Mouse (Mus musculus) hindbrain, embryonic 12.5 days (tissue): ENCODE results near the gene Dtd2. TPM values are rescaled to one million over a fixed set of nuclear protein-coding genes. Genes with fewer than 3 reads are reported as not detected.

ENCODE experiments used
- ATAC-seq: fragments of 200-750 bp; cut with Nextera tagmentation; 2 replicates; pipeline ENCODE4 v1.8.0; 2017; ENCODE audit warnings: moderate TSS enrichment; ENCODE audit not compliant: low FRiP score
- H3K27ac ChIP-seq: fragments of 300-500 bp; sonication (generic); 2 replicates; pipeline ENCODE4 v1.5.1; 2016; ENCODE audit warnings: mild to moderate bottlenecking
- H3K27me3 ChIP-seq: fragments of 300-500 bp; sonication (generic); 2 replicates; pipeline ENCODE4 v1.6.1; 2016; ENCODE audit warnings: mild to moderate bottlenecking
- H3K36me3 ChIP-seq: fragments of 300-500 bp; sonication (generic); 2 replicates; pipeline ENCODE4 v1.6.1; 2016; ENCODE audit warnings: mild to moderate bottlenecking
- H3K4me1 ChIP-seq: fragments of 300-500 bp; sonication (generic); 2 replicates; pipeline ENCODE4 v1.6.1; 2016
- H3K4me2 ChIP-seq: fragments of 300-500 bp; sonication (generic); replicated peaks from 2 replicates; pipeline ENCODE4 v1.6.1; 2016; ENCODE audit warnings: mild to moderate bottlenecking
- H3K4me3 ChIP-seq: fragments of 300-500 bp; sonication (generic); 2 replicates; pipeline ENCODE4 v1.5.1; 2016; ENCODE audit warnings: mild to moderate bottlenecking
- H3K9ac ChIP-seq: fragments of 300-500 bp; sonication (generic); 2 replicates; pipeline ENCODE4 v1.6.1; 2016; ENCODE audit warnings: mild to moderate bottlenecking, moderate library complexity
- H3K9me3 ChIP-seq: fragments of 300-500 bp; sonication (generic); replicated peaks from 2 replicates; pipeline ENCODE4 v1.6.1; 2016; ENCODE audit warnings: mild to moderate bottlenecking
- WGBS: fragments of 180-500 bp; shearing (Covaris S2); methylation state at CpG from one replicate; pipeline ENCODE4 v1.1.7; 2016; 5-methylcytosine and 5-hydroxymethylcytosine counted together
- polyA plus RNA-seq: library from polyadenylated mRNA; unstranded; fragments of >200 nt; fragmentation: Nextera tagmentation; extraction: Ambion mirVana; gene quantifications from 2 replicates; pipeline ENCODE4 v1.2.1, GENCODE M21; 2016

The Dtd2 gene
- polyA plus RNA-seq, 1 experiment from 2014 or later: 18.0 TPM

DNA sequence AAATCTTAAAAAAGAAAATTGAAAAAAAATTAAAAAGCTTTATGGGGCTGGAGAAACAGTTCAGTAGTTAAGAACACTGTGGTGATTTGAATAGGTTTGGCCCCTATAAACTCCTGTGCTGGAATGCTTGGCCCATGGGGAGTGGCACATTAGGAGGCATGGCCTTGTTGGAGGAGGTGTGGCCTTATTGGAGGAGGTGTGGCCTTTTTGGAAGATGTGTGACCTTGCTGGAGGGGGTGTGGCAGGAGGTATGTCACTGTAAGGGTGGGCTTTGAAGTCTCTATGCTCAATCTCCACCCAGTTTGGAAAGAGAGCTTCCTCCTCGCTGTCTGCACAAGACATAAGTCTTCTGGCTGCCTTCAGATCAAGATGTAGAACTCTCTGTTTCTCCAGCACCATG lies 31.9 kb downstream of the Dtd2 start:
- no peaks in the 10 kb centered on the region for H3K36me3 ChIP-seq
- no peak overlapping the region for H3K27ac ChIP-seq
- no peak overlapping the region for H3K4me2 ChIP-seq
- no peak for ATAC-seq
- H3K27me3 ChIP-seq: no peaks in the 10 kb centered on the region
- H3K4me3 ChIP-seq: no peak overlapping the region
- no peak overlapping the region for H3K9ac ChIP-seq
- H3K9me3 ChIP-seq: no peaks in the 10 kb centered on the region
- peaks cover 4% of the 10 kb centered on the region; the same call in 1 of the 2 replicates for H3K4me1 ChIP-seq
- 89% methylated on average over 1 of the region's 1 CpGs for WGBS

DNA sequence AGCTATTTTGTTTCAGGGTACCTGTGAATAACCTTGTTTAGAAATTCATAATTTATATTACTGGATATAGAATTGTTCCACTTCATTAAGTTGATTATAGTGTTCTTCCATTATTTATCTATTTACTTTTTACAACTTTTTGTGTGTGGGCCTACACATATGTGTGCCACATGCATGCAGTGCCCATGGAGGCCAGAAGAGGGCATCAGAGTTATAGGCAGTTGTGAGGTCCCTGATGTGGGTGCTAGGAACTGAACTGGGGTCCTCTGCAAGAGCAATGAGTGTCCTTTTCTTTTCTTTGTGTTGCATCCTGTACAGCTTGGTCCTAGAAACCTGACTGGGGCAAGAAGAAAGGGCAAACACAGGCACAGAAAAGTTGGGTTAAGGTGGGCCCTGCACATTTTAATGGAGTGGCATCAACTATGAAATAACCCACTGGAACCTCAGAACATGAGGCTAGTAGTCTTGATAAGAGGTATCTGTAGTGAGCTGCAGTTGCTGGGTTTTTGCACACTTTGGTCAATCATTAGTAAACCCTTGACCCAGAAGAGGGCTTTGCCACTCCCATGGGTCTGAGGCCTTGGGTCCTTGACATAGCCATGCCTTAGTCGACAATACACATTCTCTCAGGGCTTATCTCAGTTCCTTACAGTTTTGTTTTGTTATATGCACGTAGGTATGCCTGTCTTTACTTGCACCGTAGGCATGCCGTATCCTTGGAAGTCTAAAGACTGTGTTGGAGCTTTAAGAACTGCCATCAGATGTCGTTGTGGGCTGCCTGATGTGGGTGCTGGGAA lies 33.8 kb downstream of the Dtd2 start:
- no peaks in the 10 kb centered on the region for H3K27me3 ChIP-seq
- no peaks in the 10 kb centered on the region for H3K36me3 ChIP-seq
- H3K9ac ChIP-seq: no peak overlapping the region
- H3K27ac ChIP-seq: no peak overlapping the region
- H3K4me3 ChIP-seq: no peak overlapping the region
- H3K4me1 ChIP-seq: peaks cover 4% of the 10 kb centered on the region; the same call in 1 of the 2 replicates
- no peak for ATAC-seq
- no peaks in the 10 kb centered on the region for H3K9me3 ChIP-seq
- 93% methylated on average over 5 of the region's 5 CpGs for WGBS
- H3K4me2 ChIP-seq: no peak overlapping the region

DNA sequence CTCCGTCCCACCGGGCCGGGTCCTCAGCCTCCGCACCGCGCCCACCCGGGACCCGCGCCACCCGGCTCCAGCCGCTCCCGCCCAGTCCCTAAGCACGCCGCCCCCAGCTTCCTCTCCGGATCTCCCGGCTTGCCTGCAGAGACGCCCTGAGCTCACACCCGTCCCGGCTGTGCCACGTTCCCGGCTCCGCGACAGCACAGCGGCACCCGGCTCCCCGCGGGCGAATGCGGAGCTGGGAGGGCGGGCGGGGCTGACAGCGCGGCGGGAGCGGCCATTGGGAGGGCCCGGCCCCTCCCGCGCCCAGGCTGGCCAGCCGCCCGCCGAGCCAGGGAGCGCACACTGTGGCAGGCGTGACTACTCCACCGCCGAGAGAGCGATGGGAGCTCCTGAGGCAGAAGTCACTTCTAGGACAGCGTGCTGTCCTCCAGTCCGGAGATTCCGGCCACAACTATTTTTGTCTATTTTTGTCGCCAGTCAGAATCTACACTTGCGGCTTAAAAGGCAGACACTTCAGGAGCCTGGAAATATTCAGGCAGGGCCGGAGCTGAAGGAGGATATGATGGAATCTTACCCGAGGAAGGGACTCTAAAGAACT lies 35.1 kb downstream of the Dtd2 start, which contains the start of gene Heatr5a:
Gene Heatr5a, minus strand, starts transcription at position 252 of the 595 bp plus-strand sequence.
- H3K4me1 ChIP-seq: peaks cover 4% of the 10 kb centered on the region; the same call in 1 of the 2 replicates
- H3K36me3 ChIP-seq: no peaks in the 10 kb centered on the region
- no peaks in the 10 kb centered on the region for H3K9me3 ChIP-seq
- no peaks in the 10 kb centered on the region for H3K27me3 ChIP-seq
- 1% methylated on average over 42 of the region's 53 CpGs for WGBS
- peak; percentile 97 for ATAC-seq
- H3K9ac ChIP-seq: peak within 1 kb of the TSS; percentile 85
- peak within 1 kb of the TSS; percentile 89 for H3K4me3 ChIP-seq
- peak within 1 kb of the TSS; percentile 82 for H3K4me2 ChIP-seq
- peak within 1 kb of the TSS; percentile 87 for H3K27ac ChIP-seq

DNA sequence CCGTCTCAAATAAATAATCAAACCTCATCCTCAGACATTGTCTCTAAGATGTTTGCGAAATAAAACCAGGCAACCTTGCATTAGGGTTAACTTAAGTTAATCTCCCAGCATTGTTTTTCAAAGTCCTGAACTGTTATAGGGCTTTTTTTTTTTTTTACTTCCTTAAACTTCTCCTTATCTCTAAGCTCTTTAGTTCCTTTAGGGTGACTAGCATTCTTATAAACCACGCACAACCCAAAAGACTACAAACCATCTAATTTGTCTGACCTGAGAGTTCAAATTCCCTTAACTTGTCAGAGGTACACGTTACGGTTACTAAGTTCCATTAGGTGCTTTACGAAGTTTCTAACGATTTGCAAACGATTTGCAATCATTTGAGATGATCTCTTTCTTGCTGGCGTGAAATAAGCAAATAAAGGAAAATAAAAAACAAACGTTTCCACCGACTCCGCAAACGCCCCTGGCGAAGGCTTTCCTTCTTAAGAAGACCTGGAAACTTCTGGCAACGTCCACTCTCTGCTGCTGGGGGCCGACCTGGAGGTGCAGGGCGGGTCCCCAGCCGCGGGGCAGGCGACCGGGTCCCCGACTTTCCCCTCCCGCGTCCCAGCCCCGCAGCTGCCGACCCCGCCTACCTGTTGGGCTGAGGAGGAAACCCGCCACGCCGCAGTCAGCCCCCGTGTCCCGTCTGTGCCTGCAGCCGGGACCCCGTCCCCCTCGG lies 35.8 kb downstream of the Dtd2 start:
- no peak for ATAC-seq
- WGBS: 2% methylated on average over 34 of the region's 35 CpGs
- Histone ChIP-seq H3K4me1 (peaks cover 4% of the 10 kb centered on the region; the same call in 1 of the 2 replicates), H3K27ac (peak overlapping the region; percentile 87), H3K4me3 (peak overlapping the region; percentile 89), H3K36me3 (no peaks in the 10 kb centered on the region), H3K4me2 (peak overlapping the region; percentile 82), H3K27me3 (no peaks in the 10 kb centered on the region), H3K9me3 (no peaks in the 10 kb centered on the region), H3K9ac (peak overlapping the region; percentile 85)

DNA sequence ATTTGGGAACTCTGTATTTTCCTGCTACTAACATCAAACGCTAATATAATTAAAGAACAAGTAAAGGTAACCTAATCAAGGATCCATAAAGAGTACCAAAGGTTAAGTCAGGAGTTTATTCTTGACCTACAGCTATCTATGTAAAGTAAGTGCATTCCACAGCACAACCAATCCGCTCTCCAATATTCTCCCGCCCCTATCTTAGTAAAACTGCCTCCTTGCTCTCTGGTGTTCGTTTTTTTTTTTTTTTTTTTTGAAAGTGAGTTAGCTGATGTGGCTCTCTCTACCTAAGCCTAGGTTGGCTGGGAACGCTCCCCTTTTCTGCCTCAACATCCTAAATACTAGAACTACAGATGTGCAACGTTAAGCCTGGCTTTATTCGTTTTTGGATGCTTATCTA lies 36.4 kb downstream of the Dtd2 start:
- Histone ChIP-seq H3K4me1 (peaks cover 4% of the 10 kb centered on the region; the same call in 1 of the 2 replicates), H3K4me3 (peak overlapping the region; percentile 89; the same call in 1 of the 2 replicates), H3K4me2 (peak overlapping the region; percentile 82), H3K9ac (no peak overlapping the region), H3K9me3 (no peaks in the 10 kb centered on the region), H3K27ac (no peak overlapping the region), H3K36me3 (no peaks in the 10 kb centered on the region), H3K27me3 (no peaks in the 10 kb centered on the region)
- 23% methylated on average over 7 of the region's 7 CpGs for WGBS
- no peak for ATAC-seq

DNA sequence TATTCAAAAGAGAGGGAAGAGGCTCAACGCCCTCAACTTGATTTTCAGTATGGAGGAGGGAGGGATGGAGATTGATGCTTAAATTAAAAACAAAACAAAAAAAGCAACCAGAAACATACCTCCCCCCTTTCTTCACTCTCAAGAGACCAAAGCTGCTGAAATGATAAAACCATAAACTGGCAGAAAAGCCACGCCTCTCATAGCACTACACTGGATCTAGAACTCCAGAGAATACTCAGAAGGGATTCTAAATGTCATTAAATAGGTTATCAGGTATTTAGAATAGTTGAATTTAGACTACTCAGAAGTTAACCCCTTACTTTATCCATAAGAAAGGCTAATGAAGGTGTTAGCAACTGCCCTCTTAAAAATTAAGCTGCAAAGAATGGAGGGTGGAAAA lies 37.2 kb downstream of the Dtd2 start:
- no peaks in the 10 kb centered on the region for H3K27me3 ChIP-seq
- H3K27ac ChIP-seq: no peak overlapping the region
- H3K36me3 ChIP-seq: no peaks in the 10 kb centered on the region
- no peak for ATAC-seq
- no peak overlapping the region for H3K4me2 ChIP-seq
- WGBS: 89% methylated on average over 2 of the region's 2 CpGs
- peaks cover 4% of the 10 kb centered on the region; the same call in 1 of the 2 replicates for H3K4me1 ChIP-seq
- H3K9ac ChIP-seq: no peak overlapping the region
- no peak overlapping the region for H3K4me3 ChIP-seq
- no peaks in the 10 kb centered on the region for H3K9me3 ChIP-seq

DNA sequence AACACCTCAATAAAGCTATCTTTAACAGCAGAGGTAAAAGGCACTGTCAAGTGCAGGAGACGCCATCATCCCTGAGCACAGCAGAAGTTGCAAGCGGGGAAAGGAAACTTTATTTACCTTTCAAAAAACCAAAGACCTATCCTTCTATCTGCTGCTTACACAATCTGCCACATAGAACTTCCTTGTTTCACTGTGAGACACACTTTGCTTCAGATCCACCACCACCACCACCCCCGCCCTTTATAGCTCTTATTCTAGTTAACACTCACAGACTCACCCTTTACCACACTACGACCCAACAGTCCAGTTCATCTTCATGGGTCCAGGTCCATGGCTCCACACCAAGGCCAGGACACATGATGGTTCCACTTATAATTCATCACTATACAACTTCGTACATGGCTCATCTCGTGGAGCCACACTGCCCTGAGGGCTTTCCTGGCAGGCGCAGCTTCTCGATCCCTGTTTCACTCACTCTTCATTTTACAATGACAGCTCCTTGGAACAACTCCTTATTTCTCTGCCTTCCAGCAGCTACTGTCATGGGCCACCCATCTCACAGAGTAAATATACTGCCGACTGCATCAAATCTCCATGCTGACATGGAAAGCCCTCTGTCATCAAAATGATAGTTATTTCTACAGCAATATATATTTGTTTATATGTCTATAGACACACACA lies 38.2 kb downstream of the Dtd2 start:
- H3K9me3 ChIP-seq: no peaks in the 10 kb centered on the region
- no peak overlapping the region for H3K9ac ChIP-seq
- H3K4me1 ChIP-seq: peaks cover 4% of the 10 kb centered on the region; the same call in 1 of the 2 replicates
- no peak overlapping the region for H3K4me3 ChIP-seq
- no peak for ATAC-seq
- no peak overlapping the region for H3K4me2 ChIP-seq
- H3K27me3 ChIP-seq: no peaks in the 10 kb centered on the region
- WGBS: 88% methylated on average over 9 of the region's 9 CpGs
- no peaks in the 10 kb centered on the region for H3K36me3 ChIP-seq
- H3K27ac ChIP-seq: no peak overlapping the region

DNA sequence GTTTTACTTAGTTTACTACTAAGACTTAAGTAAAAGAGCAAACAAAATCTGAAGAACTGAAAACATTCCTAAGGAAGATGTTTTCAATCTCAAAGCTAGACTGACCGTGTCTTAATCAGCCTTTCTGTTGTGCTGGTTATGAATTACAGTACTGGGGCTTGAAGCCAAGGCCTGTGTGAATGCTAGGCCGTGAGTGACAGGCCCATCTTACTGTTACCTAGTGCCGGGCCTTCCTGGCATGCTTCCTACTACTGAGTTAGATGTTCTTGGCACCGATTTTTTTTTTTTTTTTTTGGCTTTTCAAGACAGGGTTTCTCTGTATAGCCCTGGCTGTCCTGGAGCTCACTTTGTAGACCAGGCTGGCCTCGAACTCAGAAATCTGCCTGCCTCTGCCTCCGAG lies 48.7 kb downstream of the Dtd2 start:
- no peaks in the 10 kb centered on the region for H3K9me3 ChIP-seq
- H3K36me3 ChIP-seq: peaks cover 14% of the 10 kb centered on the region; the same call in 1 of the 2 replicates
- H3K27ac ChIP-seq: no peak overlapping the region
- H3K4me2 ChIP-seq: no peak overlapping the region
- WGBS: 93% methylated on average over 6 of the region's 6 CpGs
- H3K27me3 ChIP-seq: no peaks in the 10 kb centered on the region
- H3K4me1 ChIP-seq: no peaks in the 10 kb centered on the region
- no peak overlapping the region for H3K9ac ChIP-seq
- ATAC-seq: no peak
- no peak overlapping the region for H3K4me3 ChIP-seq

DNA sequence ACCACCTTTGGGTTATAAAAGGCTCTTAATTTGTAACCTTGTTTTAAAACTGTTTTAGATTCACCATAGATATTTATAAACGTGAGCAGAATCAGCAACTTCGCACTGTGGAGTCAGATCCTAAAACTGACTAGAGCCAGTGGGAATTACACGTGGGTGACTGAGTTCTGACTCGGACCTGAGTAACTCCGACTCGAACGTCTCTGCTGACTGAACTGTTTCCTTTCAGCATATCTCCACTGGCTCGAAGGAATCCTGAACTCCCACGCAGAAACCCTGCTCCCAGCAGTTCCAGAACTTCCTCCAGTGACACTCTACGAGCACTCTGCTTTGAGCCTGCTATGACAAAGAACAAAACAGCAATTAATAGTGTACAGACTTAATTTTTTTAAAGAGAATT lies 54.0 kb downstream of the Dtd2 start:
- peaks cover 39% of the 10 kb centered on the region for H3K36me3 ChIP-seq
- 74% methylated on average over 10 of the region's 10 CpGs for WGBS
- ATAC-seq: no peak

DNA sequence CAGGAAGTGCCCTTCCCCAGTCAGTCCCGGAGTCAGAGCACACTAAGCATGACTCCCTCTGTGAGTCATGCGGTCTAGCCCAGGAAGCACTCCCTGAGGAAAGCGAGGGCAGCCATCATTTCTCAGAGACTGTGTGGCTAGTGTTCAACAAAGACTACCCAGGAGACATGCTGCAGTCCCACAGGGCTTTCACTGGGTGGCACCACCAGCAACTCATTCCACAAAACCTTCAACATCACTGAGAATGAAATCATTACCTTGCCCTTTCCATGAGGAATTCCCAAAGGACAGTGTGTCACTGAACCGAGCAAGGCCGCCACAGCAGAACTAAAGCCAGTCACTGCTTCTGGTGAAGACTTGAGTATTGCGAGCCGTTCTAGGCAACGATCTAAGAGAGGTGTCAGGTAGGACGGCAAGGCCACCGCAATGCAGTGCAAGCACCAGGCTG lies 58.8 kb downstream of the Dtd2 start:
- no peaks in the 10 kb centered on the region for H3K9me3 ChIP-seq
- H3K27ac ChIP-seq: no peak overlapping the region
- H3K4me3 ChIP-seq: no peak overlapping the region
- H3K36me3 ChIP-seq: peaks cover 32% of the 10 kb centered on the region
- no peaks in the 10 kb centered on the region for H3K27me3 ChIP-seq
- no peak for ATAC-seq
- H3K9ac ChIP-seq: no peak overlapping the region
- WGBS: 87% methylated on average over 10 of the region's 10 CpGs
- no peak overlapping the region for H3K4me2 ChIP-seq
- no peaks in the 10 kb centered on the region for H3K4me1 ChIP-seq

More for the DNA sequence above, 54.0 kb downstream of the Dtd2 start:
- Histone ChIP-seq H3K4me2 (no peak overlapping the region), H3K9me3 (no peaks in the 10 kb centered on the region), H3K27ac (no peak overlapping the region), H3K9ac (no peak overlapping the region), H3K27me3 (no peaks in the 10 kb centered on the region), H3K4me1 (no peaks in the 10 kb centered on the region), H3K4me3 (no peak overlapping the region)

DNA sequence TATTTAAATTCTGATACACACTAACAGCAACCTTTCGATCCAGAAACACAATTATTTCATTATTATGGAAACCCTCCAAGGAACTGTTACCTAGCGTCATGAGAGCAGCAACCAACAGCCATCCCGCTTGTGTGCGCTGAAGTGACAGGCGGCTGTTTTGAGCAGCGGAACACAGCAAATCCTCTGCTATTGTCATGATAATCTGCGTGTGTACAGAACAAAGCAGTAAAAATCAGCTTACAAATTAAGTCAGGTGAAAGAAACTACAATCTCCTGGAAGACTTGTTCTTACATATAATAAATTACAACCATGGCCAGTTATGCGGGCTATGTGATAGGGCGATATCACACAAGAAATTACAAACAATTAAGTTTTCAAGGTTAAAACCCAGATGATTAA lies 61.0 kb downstream of the Dtd2 start:
- H3K27me3 ChIP-seq: no peaks in the 10 kb centered on the region
- H3K27ac ChIP-seq: no peak overlapping the region
- no peak for ATAC-seq
- H3K9me3 ChIP-seq: no peaks in the 10 kb centered on the region
- H3K4me1 ChIP-seq: no peaks in the 10 kb centered on the region
- H3K4me3 ChIP-seq: no peak overlapping the region
- no peak overlapping the region for H3K4me2 ChIP-seq
- 54% methylated on average over 9 of the region's 9 CpGs for WGBS
- H3K36me3 ChIP-seq: peaks cover 21% of the 10 kb centered on the region
- no peak overlapping the region for H3K9ac ChIP-seq

DNA sequence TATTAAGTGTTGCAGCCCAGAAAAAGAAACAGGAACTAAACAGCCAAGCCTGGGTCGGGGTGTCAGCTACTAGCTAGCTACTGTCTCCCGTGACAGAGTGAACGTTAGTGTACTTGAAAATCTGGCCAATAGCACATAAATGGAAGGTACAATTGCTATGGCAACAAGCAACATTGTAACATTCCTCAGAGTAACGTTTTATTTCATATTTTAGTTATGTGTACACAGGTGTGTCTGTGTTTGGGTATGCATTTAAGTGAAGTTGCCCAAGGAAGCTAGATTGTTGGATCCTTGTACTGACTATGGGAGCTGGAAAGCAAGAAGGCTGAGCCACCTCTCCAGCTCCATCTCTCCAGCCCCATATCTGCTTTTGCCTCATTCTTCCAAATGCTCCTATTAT lies 66.5 kb downstream of the Dtd2 start:
- H3K4me3 ChIP-seq: no peak overlapping the region
- no peak overlapping the region for H3K9ac ChIP-seq
- WGBS: 91% methylated on average over 4 of the region's 4 CpGs
- H3K4me1 ChIP-seq: no peaks in the 10 kb centered on the region
- no peak overlapping the region for H3K27ac ChIP-seq
- ATAC-seq: no peak
- no peaks in the 10 kb centered on the region for H3K9me3 ChIP-seq
- H3K36me3 ChIP-seq: peaks cover 8% of the 10 kb centered on the region; the same call in 1 of the 2 replicates
- no peaks in the 10 kb centered on the region for H3K27me3 ChIP-seq
- H3K4me2 ChIP-seq: no peak overlapping the region
